Mouse (Mus musculus) megakaryocyte-erythroid progenitor cell, adult 5 weeks (primary cell): Measurements from ENCODE around the gene Iqsec3. TPM values are rescaled to one million over a fixed set of nuclear protein-coding genes. Genes with fewer than 3 reads are reported as not detected.

Experiments used
- polyA plus RNA-seq: library from polyadenylated mRNA; stranded (reverse); fragments of >175 nt; gene quantifications from 2 replicates; pipeline ENCODE4 v1.2.3, GENCODE M21; 2012

Gene Iqsec3
- polyA plus RNA-seq: 0.01 TPM in 1 of 2 replicates, not detected in the other

GRCm38 (mm10) chr6:121473093-121473821 is at the start of gene Iqsec3:
Gene Iqsec3, minus strand, starts transcription at chr6:121473678.

GRCm38 (mm10) chr6:121343026-121343770 is 130.3 kb downstream of the Iqsec3 start, which contains the start of gene Slc6a12:
Gene Slc6a12, plus strand, starts transcription at chr6:121343076.

Other genes starting within 250 kb of the Iqsec3 start
- 0.12 and 0.47 TPM in 2 replicates for gene Usp18, start 227.8 kb downstream of the Iqsec3 start, polyA plus RNA-seq
- gene Slc6a13, start 173.5 kb downstream of the Iqsec3 start, polyA plus RNA-seq: 3.6 and 5.7 TPM in 2 replicates
- gene Slc6a12, start 130.6 kb downstream of the Iqsec3 start, polyA plus RNA-seq: 0.89 and 1.8 TPM in 2 replicates
- gene A2m, start 161.7 kb upstream of the Iqsec3 start, polyA plus RNA-seq: not detected in 2 replicates